Mouse (Mus musculus) embryo, embryonic 9.5 days (tissue): ENCODE measurements around the gene Slc5a6.

ENCODE experiments used
- DNase-seq: peaks from one replicate; pipeline ENCODE4 v3.0.0-alpha.2; 2017; ENCODE audit errors: extremely low spot score

The Slc5a6 gene

DNA sequence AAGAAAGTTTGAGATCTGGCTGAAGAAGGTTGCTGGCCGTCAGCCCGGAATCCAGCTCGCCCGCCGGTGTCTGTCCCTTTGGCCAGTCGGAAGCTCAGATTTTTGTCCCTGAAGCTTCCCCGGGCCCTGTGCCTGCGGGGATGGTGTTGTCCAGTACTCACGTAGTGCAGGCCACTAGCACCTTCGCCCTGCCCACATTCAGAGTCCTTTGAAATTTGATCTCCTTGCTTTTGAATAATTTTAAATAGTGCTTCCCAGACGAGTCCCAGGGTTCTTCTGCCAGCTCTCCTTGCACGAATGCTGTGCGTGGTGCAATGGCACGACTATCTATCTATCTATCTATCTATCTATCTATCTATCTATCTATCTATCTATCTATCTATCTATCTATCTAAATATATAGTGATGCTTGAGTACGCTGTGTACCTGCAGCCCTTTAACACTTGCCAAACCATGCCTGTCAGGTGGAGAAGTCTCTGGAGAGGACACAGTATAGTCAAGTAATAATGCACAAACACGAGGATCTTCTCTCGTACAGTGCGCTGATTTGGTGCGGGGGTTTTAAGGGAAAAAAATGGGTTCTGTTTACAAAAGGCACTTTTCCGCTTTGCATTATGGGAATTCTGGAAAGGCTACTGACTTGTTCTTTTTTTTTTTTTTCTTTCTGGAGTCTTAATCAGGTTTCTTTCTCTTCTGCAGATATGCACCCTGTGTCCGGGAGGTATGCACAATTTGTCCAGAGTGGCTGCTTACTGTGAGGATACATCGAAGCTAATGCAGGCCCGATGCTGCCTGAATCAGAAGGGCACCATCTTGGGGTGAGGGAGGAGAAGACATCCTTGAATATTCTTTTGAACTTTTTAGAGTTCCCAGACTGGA is at the start of gene Slc5a6:
Gene Slc5a6, minus strand, starts transcription at position 162 of the 879 bp plus-strand sequence.
- peak; percentile 67 for DNase-seq

DNA sequence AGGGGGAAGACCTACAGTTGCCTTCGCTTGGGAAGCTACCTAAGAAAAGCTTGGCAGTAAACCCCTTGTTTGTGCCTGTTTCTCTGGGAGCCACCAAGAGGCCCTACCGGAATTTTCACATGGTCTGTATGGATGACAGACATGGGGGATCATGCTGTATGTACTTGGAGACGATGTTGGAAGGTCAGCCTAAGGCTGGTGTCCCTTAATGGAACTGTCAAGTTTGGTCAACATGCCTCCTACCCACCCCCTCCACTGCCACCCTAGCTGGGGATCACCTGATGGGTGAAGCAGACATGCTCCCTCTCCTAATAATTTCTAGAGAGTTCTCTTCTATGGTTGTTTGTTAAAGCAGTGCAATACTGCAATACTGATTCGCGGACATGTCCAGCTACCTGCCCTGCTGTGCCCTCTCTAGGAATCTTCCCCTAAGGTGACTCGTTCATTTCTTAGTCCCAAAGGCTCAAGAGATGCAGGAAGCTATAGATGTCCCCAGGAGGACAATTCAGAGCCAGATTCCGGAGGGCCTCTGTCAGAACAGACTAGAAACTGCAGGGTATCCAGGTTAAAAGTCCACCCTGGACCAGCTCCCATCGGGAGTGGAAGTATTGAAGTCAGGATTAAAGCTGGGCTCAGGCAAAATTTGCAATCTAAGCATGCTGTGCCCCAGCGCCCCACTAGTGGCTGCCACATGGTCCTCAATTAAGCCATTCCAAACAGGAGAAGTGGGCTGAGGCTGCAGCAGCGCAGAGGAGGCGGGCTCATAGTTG is 47.2 kb upstream of the Slc5a6 start:
- DNase-seq: no peak

- peak; percentile 51 for DNase-seq
These were observed 46.3 kb upstream of the Slc5a6 start for GRCm38 (mm10) chr5:31094799-31095691.

GRCm38 (mm10) chr5:31094100-31094798 is 45.5 kb upstream of the Slc5a6 start:
- DNase-seq: peak; percentile 28

DNA sequence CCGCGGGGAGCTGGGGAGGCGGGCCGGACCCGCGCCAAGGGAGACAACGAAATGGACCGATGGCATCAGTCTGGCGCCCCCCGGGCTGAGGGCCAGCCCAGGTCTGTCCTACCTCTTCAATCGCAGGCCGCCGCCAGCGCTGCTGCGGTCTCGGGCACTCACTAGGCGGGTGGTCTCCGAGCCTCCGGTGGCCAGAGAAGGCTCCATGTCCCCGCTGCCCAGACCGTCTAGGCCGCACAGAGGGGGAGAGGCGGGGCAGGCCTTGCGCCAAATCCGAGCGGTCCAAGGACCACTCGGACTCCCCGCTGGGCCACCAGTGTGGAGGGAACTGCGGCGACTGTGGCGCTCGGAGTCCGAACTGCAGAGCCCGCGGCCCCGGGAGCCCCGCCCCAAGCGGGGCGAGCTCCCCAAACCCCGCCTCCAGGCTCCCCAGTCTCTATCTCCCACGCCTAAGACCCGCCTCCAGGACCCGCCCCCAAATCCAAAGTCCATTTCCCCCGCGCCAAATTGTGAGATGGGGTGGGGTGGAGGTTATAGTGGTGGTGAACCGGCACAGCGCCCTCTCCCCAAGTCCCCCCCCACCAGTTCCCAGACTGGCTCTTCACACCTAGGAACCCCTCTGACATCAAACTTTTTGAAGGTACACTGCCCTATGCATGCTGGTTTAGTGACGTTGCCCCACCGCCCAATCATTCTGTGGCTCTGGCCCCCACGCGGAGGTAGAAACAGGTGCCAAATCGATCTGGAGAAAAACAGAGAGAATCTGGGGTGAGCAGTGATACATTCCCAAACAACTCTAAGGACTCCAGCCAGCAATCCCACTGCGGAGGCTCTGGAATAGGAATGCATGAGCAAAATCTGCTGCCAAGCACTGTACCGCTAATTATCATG is 44.7 kb upstream of the Slc5a6 start:
- DNase-seq: peak; percentile 45

- DNase-seq: no peak
These were observed 43.7 kb upstream of the Slc5a6 start for GRCm38 (mm10) chr5:31092231-31092975.

DNA sequence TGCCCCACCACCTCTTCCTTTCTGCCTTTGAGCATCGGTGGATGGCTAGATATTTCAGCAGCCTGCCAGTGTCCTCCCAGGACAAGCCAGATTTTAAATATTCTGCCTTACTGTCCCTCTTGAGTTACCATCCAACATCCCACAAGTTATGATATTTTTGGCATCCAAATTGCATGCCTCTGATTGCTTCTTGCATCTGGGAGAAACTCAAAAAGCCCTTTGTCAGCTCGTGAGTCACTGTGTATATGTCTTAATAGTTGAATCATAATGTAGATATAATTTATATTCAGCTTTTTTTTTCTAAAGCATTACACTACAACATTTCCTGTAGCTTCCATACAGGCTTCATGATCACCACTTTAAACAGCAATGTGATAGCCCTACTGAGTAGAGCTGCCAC is 38.4 kb upstream of the Slc5a6 start:
- DNase-seq: no peak

DNA sequence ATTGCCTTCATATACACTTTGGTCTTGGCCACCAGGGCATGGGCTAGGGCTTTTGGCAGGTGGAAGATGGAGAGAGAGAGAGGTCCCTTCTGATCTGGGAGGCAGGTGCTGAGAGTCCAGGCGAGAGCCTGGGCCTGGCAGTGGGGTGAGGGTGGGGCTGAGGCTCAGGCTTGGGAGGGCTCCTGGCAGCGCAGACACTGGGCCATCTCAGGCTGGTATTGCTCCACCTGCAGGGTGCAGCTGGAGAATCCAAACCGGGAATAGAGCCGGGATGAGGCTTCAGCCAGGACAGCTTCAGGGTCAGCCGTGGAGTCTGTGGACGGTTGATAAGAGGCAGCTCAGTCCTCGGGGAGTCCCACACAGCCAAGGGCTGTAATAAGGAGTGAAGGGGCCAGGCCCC is 37.9 kb upstream of the Slc5a6 start:
- no peak for DNase-seq

- DNase-seq: no peak
These were observed 35.2 kb upstream of the Slc5a6 start for GRCm38 (mm10) chr5:31083949-31084348.

GRCm38 (mm10) chr5:31082935-31083625 is 34.4 kb upstream of the Slc5a6 start:
- no peak for DNase-seq

DNA sequence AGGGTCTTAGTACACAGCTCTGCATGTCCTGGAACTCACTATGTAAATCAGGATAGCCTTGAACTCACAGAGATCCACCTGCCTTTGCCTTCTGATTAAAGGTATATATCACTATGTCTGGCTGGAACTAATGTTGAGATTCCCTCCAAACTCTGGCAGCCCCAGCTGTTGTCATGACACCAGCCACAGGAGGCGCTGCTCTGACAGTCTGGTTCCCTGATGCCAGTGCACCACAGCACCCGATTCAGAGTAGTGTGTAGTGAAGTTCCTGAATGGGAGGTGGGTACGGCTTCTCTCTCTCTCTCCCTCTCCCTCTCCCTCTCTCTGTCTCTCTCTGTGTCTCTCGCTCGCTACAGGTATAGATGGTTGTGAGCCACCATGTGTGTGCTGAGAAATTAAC is 33.6 kb upstream of the Slc5a6 start:
- peak; percentile 56 for DNase-seq

DNA sequence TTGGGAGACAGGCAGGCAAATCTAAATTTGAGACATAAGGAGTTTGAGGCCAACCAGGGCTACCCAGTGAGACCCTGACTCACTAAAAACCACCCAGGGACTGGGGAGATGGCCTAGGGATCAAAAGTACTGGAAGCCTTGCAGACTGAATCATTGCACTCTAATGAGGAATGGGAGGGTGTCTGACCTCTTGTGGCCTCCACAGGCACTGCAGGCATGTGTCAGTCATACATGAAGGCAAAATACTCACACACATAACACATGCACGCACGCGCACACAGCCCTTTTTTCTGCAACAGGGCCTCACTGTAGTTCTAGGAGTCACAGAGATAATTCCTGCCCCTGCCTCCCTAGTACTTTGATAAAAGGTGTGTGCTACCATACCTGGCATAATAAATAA is 32.7 kb upstream of the Slc5a6 start:
- DNase-seq: peak; percentile 55

DNA sequence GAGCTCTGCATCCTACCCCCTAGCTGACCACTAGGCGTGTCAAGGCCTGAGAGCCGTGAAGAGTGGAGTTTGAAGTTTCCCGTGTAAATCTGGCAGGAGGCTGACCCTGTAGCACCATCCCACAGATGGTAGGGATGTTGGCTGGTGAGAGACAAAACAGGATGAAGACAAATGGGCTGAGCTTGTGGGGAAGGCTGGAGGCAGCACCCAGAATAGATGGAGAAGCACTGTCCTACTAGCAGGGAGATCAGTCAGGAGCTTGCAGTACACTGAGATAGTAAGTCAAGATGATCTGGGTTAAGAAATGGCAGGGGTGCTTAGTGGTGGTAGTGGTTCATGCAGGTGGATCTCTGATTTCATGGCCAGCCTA is 32.1 kb upstream of the Slc5a6 start:
- no peak for DNase-seq

DNA sequence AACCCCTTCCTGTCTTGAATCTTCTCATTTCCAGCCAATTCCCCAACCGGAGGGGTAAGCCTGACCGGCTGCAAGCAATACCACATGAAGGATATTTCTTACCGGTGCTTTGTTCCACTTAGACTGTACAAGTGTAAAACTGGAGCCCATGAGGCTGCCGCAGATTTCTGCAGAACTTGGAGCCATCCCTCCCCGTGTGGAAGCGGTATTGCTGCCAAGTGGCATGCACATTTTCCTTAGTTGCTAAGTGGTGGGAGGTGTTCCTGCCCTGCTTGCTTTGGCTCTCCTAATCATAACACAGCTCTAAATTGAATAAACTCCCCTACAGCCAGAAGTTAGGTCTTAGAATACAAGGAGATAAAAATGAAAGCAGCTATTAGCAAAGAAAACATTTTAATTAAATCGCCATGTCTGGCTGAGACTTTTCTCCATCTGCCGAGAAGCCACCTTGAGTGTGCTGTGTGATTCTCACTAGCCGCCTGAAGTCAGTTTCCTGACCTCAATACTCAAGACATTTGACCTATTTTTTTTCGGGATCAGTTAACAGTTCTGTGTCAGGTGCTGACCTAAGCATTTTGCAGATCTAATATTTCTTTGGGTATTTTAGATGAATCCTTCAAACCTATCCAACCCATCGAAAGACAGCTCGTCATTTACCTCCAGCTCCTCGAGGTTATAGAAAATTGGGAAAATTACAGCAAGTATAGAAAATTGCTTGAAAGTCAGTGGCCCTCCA is 31.5 kb upstream of the Slc5a6 start:
- DNase-seq: no peak

- no peak for DNase-seq
These were observed 27.6 kb upstream of the Slc5a6 start for GRCm38 (mm10) chr5:31076346-31076745.

GRCm38 (mm10) chr5:31073176-31073575 is 24.5 kb upstream of the Slc5a6 start:
- DNase-seq: no peak

GRCm38 (mm10) chr5:31071821-31072220 is 23.1 kb upstream of the Slc5a6 start:
- DNase-seq: no peak

GRCm38 (mm10) chr5:31071059-31071458 is 22.3 kb upstream of the Slc5a6 start:
- DNase-seq: no peak
